Mouse (Mus musculus): ENCODE data around the gene Ddit4. TPM values are rescaled to one million over a fixed set of nuclear protein-coding genes. Genes with fewer than 3 reads are reported as not detected.
A peak's percentile ranks its signal among the peaks of the same experiment; 100 is the strongest.

The Ddit4 gene
- polyA plus RNA-seq, 1 experiment from 2014 or later: 37.5 TPM

DNA sequence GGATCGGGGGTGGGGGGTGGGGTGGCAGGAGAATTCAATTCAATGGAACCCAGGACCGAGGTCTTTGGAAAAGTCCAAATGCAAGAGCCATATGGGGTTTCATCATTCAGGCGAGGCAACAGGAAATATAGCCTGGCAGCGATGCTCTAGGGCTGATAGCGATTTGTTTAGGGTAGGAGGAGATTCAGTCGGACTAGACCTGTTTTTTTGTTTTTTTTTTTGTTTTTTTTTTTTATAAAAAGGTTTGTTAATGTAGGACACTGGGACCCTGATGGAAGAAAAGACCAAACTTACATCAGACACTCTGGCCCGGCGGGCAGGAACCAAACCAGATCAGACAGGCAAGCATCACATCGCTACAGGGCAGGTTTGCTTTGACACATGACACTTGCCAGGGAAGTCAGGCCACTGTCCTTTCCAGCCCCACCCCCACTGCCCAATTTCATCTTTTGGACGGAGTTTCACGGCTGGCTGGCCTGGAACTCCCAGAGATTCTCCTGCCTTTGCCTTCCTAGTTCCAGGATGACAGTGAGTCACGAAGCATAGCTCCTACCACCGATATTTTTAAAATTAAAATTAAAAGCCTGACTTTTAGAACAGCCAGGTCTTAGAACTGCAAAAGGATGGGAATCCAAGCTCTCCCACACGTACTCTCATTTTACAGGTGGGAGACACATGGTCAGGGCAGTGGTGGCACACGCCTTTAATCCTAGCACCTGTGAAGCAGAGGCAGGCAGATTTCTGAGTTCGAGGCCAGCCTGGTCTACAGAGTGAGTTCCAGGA, 1.3 kb upstream of the Ddit4 start:
- DNase-seq (ENCODE audit: low spot score): peak; percentile 64
- Histone ChIP-seq H3K4me3 (peak overlapping the region; percentile 81), H3K36me3 (peaks cover 4% of the 10 kb centered on the region; the same call in 1 of the 2 replicates), H3K4me1 (replicated peaks) (peaks cover 71% of the 10 kb centered on the region), H3K27me3 (ENCODE audit: insufficient read depth, poor library complexity, severe bottlenecking) (peaks cover 12% of the 10 kb centered on the region), H3K27ac (peak overlapping the region; percentile 96), H3K9me3 (no peaks in the 10 kb centered on the region)
- 18% methylated on average over 16 of the region's 16 CpGs for WGBS

DNA sequence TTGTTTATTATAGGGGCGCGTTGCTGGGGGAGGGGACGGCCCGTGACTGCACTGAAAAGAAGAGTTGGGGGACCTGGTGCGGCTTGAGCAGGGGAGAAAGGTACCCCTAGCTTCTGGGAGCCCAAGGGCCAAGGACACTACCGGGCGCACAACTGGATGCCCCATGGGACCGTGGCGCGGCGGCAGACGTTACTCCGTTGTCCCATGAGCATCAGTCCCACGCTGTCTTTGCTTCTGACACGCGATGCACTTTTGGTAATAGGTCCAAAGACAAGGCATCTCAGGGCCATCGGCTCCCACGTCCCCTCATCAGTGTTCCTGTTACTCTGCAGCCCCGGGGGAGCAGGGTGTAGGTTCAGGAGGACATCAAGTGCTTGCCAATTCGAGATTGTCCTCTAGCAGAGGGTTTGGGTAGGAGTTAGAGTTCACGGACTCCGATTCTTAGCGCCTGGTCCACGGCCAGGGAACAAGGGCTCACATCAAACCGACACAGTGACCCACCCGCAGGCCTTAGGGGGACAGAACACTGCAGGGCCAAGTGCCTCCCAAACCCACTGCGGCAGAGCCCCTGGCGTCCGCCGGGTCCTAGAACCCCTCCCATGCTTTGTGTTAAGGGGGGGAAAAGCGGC, 632 bp upstream of the Ddit4 start:
- WGBS: under 1% methylated on average over 31 of the region's 31 CpGs
- peak; percentile 82 for DNase-seq (ENCODE audit: low spot score)
- Histone ChIP-seq H3K4me3 (peak overlapping the region; percentile 81), H3K9me3 (no peaks in the 10 kb centered on the region), H3K36me3 (peaks cover 4% of the 10 kb centered on the region; the same call in 1 of the 2 replicates), H3K27ac (peak overlapping the region; percentile 96), H3K27me3 (ENCODE audit: insufficient read depth, poor library complexity, severe bottlenecking) (peaks cover 11% of the 10 kb centered on the region), H3K4me1 (replicated peaks) (peaks cover 71% of the 10 kb centered on the region)

DNA sequence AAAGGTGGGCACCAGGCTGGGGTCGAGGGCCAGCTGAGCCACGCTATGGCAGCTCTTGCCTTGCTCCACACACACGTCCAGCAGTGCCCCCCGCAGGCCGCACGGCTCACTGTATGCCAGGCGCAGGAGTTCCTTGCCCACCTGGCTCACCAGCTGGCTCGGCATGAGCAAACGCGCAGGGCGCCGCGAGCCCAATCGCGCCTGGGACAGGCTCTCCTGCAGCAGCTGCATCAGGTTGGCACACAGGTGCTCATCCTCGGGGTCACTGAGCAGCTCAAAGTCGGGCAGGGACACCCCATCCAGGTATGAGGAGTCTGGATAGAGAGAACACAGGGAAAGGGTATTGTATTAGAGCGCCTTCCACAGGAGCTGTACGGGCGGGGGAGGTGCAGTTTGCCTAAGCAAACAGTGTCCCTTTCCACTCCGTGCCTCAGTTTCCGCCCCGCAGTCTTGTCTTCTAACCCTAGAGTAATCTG, 880 bp downstream of the Ddit4 start:
- Histone ChIP-seq H3K27me3 (ENCODE audit: insufficient read depth, poor library complexity, severe bottlenecking) (no peaks in the 10 kb centered on the region; the same call in 1 of the 2 replicates), H3K9me3 (no peaks in the 10 kb centered on the region), H3K27ac (peak overlapping the region; percentile 96), H3K4me3 (peak overlapping the region; percentile 81), H3K36me3 (peaks cover 4% of the 10 kb centered on the region; the same call in 1 of the 2 replicates), H3K4me1 (replicated peaks) (peaks cover 61% of the 10 kb centered on the region)
- DNase-seq (ENCODE audit: low spot score): peak; percentile 81
- WGBS: under 1% methylated on average over 23 of the region's 23 CpGs

DNA sequence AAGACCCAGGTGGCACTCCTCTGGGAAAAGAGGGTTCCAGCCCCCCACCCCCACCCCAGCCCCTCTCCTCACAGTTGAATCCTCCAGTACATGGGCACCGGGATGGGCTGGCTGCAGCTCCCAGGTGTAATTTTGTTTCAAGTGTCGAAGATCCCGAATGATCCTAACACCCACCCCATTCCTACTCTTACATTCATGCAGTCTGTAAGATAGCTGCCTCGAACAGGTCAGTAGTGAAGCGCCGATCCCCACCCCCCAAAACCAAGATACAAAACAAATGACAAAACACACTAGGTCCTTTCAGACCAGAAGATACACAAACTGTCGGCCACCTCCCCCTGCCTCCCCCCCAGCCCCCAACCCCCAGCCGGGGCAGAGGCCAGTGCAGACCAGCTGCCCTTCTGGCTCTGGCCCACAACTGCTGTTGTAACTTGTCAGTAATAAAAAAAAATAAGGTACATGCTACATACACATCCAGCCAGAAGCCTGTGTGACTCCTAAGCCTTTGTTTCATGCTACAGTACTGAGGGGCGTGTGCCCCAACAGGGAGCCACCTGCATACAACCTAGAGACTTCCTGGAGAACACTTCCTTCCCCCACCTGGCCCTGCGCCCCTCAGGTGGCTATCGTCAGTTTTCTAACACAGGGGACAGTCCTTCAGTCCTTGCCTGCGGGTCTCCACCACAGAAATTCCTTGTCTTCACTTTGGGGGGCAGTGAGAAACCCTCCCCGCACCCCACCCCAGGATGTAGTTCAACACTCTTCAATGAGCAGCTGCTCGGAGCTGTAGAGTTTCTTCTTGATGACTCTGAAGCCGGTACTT, 1.6 kb downstream of the Ddit4 start:
- 36% methylated on average over 15 of the region's 15 CpGs for WGBS
- H3K4me1 ChIP-seq (replicated peaks): peaks cover 61% of the 10 kb centered on the region
- H3K9me3 ChIP-seq: no peaks in the 10 kb centered on the region
- DNase-seq (ENCODE audit: low spot score): no peak
- no peaks in the 10 kb centered on the region; the same call in 1 of the 2 replicates for H3K27me3 ChIP-seq (ENCODE audit: insufficient read depth, poor library complexity, severe bottlenecking)
- H3K27ac ChIP-seq: peak overlapping the region; percentile 96
- H3K4me3 ChIP-seq: peak overlapping the region; percentile 81
- H3K36me3 ChIP-seq: peaks cover 4% of the 10 kb centered on the region; the same call in 1 of the 2 replicates

DNA sequence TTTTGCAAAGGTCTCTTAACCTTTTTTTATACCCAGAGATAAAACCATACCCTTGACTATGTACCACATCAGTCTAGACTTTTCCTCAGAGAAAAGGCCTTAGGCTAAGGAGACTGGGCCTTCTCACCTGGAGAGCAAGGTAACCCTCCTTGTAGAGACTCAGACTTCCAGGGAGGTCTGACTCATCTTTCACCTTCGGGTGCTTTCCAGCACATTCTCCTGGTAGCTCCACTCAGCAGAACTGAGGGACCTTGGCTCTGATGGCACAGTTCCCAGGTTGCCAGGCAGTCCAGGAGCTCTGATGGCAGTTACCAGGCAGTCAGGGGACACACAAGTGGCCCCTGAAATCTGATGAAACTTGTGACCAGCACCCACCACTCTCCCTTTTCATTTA, 2.4 kb downstream of the Ddit4 start:
- no peaks in the 10 kb centered on the region for H3K9me3 ChIP-seq
- no peaks in the 10 kb centered on the region; the same call in 1 of the 2 replicates for H3K27me3 ChIP-seq (ENCODE audit: insufficient read depth, poor library complexity, severe bottlenecking)
- H3K4me1 ChIP-seq (replicated peaks): peaks cover 61% of the 10 kb centered on the region
- H3K27ac ChIP-seq: peak overlapping the region; percentile 14
- peaks cover 4% of the 10 kb centered on the region; the same call in 1 of the 2 replicates for H3K36me3 ChIP-seq
- H3K4me3 ChIP-seq: peak overlapping the region; percentile 81
- peak; percentile 2 for DNase-seq (ENCODE audit: low spot score)
- WGBS: 81% methylated on average over 1 of the region's 1 CpGs

DNA sequence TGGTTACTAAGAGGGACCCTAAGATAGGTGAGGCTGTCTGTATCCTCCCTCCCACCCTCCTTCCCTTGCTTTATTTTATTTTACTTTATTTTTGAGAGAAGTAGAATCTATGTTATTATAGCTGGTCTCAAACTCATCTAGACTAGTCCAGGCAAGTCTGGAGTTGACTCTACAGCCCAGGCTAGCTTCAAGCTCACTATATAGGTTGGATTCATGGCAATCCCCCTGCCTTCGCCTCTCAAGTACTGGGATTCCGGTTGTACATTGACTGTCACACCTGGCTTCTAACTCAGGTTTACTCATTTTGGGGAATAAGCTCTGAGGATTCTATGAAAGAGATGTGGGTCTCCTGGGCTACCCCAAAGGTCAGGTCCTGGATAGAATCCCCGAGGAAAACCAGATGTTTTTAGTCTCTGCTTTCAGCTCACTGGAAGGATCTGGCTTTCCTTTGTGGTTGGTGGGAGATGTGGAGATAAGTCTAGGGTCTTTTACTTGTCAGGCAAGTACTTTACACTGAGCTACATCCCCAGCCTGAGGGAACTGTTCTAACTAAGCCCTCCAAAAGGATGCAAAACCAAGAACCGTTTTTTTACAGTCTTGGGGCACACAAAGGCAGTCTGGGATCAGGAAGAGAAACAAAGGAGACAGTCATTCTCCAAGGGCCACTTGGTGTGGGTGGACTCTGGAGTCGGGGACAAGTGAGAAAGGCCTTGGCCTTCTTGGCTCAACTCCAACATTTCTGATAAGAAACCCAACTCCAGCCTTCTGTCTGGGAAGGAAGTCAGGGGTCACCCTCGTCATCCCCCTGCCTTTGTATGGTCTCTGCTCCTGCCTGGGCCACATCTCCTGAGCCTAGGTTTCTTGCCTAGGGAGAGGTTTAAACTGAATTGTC, 3.0 kb downstream of the Ddit4 start:
- Histone ChIP-seq H3K27me3 (ENCODE audit: insufficient read depth, poor library complexity, severe bottlenecking) (no peaks in the 10 kb centered on the region; the same call in 1 of the 2 replicates), H3K27ac (peak overlapping the region; percentile 66), H3K4me1 (replicated peaks) (peaks cover 60% of the 10 kb centered on the region), H3K9me3 (no peaks in the 10 kb centered on the region), H3K4me3 (peak overlapping the region; percentile 81; the same call in 1 of the 2 replicates), H3K36me3 (peaks cover 4% of the 10 kb centered on the region; the same call in 1 of the 2 replicates)
- WGBS: 58% methylated on average over 6 of the region's 6 CpGs
- peak; percentile 7 for DNase-seq (ENCODE audit: low spot score)

DNA sequence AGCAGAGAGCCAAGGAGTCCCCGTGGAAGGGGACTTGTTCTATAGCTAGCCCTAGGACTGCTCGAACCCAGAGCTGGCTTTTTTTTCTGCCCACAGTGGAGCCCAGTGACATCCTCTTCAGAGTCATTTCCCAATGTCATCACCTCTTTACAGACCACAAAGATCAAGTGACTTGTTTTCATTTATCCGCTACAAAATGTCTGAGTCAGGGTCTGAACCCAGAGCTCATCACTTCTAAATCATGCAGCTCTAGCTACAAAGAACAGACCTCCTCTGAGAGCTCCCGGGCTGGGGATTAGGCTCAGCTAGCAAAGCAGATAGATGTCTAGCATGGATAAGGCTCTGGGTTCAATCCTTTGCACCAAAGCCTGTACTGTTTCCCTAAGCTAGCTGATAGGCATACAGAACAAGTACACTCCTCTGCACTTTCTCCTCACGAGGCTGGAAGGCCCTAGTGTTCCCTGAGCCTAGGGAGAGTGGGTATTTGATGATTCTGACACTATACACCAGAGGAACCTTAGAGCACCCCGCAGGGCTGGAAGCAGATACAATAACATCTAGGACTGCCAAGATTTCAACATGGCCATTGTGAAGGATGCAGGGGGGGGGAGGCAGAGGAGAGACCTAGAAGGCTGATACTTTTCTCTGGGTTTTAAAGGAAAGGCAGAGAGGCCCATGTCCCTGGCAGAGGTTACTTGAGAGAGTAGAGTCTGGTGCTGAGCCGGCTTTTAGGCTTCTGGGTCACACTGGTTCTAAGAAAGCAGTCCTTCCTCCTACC, 4.1 kb downstream of the Ddit4 start:
- peaks cover 4% of the 10 kb centered on the region; the same call in 1 of the 2 replicates for H3K36me3 ChIP-seq
- 71% methylated on average over 7 of the region's 7 CpGs for WGBS

DNA sequence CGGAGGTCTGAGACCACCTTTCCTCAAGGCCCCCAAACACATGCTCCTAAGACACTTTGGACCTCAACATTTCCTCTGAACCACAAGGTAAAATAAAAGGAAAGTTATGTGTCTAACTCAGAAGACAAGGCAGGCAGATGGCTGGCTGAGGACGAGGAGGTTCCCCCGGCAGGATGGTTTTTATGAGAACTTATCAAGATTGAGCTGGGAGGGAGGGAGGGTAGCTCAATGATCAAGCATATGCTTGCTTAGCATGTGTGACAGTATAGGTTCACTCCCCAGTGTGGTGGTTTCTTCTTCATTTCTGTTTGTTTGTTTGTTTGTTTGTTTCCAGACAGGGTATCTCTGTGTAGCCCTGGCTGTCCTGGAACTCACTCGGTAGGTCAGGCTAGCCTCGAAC, 5.3 kb downstream of the Ddit4 start:
- H3K4me3 ChIP-seq: no peak overlapping the region
- no peak for DNase-seq (ENCODE audit: low spot score)
- H3K9me3 ChIP-seq: no peaks in the 10 kb centered on the region
- H3K36me3 ChIP-seq: peaks cover 4% of the 10 kb centered on the region; the same call in 1 of the 2 replicates
- no peak overlapping the region for H3K27ac ChIP-seq
- 95% methylated on average over 5 of the region's 5 CpGs for WGBS
- peaks cover 7% of the 10 kb centered on the region for H3K27me3 ChIP-seq (ENCODE audit: insufficient read depth, poor library complexity, severe bottlenecking)
- peaks cover 57% of the 10 kb centered on the region for H3K4me1 ChIP-seq (replicated peaks)

More for the DNA sequence above, 4.1 kb downstream of the Ddit4 start:
- Histone ChIP-seq H3K27me3 (ENCODE audit: insufficient read depth, poor library complexity, severe bottlenecking) (no peaks in the 10 kb centered on the region; the same call in none of the 2 replicates), H3K27ac (peak overlapping the region; percentile 66), H3K9me3 (no peaks in the 10 kb centered on the region), H3K4me3 (no peak overlapping the region), H3K4me1 (replicated peaks) (peaks cover 60% of the 10 kb centered on the region)
- DNase-seq (ENCODE audit: low spot score): peak; percentile 6

DNA sequence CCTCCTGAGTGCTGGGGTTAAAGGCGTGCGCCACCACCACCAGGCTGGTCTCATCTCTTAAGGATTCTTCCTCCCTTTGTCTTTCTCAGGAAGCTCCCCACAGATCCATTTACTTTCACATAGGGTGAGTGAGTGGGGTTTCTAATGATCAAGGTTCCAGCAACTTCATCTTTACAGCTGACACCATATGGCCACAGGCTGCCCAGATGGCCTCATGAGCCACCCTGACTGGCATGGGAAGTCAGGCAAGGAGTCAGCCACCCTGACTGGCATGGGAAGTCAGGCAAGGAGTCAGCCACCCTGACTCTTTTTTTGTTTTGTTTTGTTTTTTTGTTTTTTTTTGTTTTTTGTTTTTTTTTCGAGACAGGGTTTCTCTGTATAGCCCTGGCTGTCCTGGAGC, 6.2 kb downstream of the Ddit4 start:
- peaks cover 4% of the 10 kb centered on the region; the same call in 1 of the 2 replicates for H3K36me3 ChIP-seq
- H3K9me3 ChIP-seq: no peaks in the 10 kb centered on the region
- H3K4me3 ChIP-seq: no peak overlapping the region
- no peak overlapping the region for H3K27ac ChIP-seq
- 86% methylated on average over 3 of the region's 3 CpGs for WGBS
- peaks cover 48% of the 10 kb centered on the region for H3K4me1 ChIP-seq (replicated peaks)
- no peak for DNase-seq (ENCODE audit: low spot score)
- H3K27me3 ChIP-seq (ENCODE audit: insufficient read depth, poor library complexity, severe bottlenecking): peaks cover 7% of the 10 kb centered on the region

DNA sequence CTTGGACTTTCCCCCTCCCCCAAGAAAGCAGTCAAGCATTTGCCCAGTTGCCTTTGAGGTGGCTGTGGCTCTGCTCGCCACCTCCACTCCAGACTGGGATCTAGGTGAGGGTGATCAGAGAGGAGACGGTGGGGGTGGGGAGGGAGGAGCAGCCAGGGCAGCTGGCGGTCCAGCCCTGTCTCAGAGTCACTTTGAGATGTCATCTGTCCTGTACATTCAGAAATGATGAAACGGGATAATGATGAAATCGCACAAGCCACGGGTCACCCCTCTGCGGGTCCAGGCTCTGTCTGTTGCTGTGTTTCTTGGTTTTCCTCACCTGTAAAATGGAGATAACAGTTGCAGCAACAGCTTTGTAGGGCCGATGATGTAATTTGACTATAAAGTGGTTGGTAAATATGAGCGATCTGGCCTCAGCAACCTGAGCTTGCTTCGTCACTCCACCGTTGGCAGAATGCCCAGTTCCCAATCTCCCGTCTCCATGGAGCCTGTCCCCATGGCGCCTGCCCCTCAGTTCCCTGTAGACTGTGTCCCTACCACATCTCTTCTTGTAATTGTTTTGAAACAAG, 8.1 kb downstream of the Ddit4 start:
- H3K27me3 ChIP-seq (ENCODE audit: insufficient read depth, poor library complexity, severe bottlenecking): peaks cover 7% of the 10 kb centered on the region
- H3K36me3 ChIP-seq: no peaks in the 10 kb centered on the region
- peaks cover 32% of the 10 kb centered on the region for H3K4me1 ChIP-seq (replicated peaks)
- H3K9me3 ChIP-seq: no peaks in the 10 kb centered on the region
- peak overlapping the region; percentile 28 for H3K4me3 ChIP-seq
- H3K27ac ChIP-seq: peak overlapping the region; percentile 77
- DNase-seq (ENCODE audit: low spot score): peak; percentile 7
- WGBS: 68% methylated on average over 13 of the region's 13 CpGs

All from hindbrain, embryonic 10.5 days (tissue).